Mouse (Mus musculus) liver, postnatal 0 days (tissue): ENCODE measurements around the gene D3Ertd254e.

ENCODE experiments used
- CTCF ChIP-seq: sonication (generic); IDR thresholded peaks from 2 replicates; pipeline ENCODE4 v1.5.1; 2016; ENCODE audit warnings: antibody characterized with exemption, low read depth
- EP300 ChIP-seq: IDR thresholded peaks from 2 replicates; pipeline ENCODE4 v1.6.1; 2016; ENCODE audit warnings: antibody characterized with exemption, low read depth, mild to moderate bottlenecking

- TF ChIP-seq EP300 (no peak), CTCF (no peak)
Measured at GRCm38 (mm10) chr3:36138996-36139395, 11.8 kb upstream of the D3Ertd254e start.
